Mouse (Mus musculus) brain, embryonic 14.5 days (tissue): Measurements from ENCODE around the gene Tenm4.

Experiments used
- CTCF ChIP-seq: fragments of 200-500 bp; IDR thresholded peaks from 2 replicates; pipeline ENCODE4 v1.5.1; 2012; ENCODE audit warnings: inconsistent platforms, mild to moderate bottlenecking, moderate library complexity, borderline replicate concordance; ENCODE audit not compliant: insufficient read depth, insufficient read length; ENCODE audit errors: extremely low read depth
- POLR2A ChIP-seq: fragments of 200-500 bp; IDR thresholded peaks from 2 replicates; pipeline ENCODE4 v1.6.1; 2012; ENCODE audit warnings: mild to moderate bottlenecking, inconsistent platforms, borderline replicate concordance; ENCODE audit not compliant: poor library complexity, insufficient read depth, insufficient read length, severe bottlenecking; ENCODE audit errors: extremely low read depth

DNA sequence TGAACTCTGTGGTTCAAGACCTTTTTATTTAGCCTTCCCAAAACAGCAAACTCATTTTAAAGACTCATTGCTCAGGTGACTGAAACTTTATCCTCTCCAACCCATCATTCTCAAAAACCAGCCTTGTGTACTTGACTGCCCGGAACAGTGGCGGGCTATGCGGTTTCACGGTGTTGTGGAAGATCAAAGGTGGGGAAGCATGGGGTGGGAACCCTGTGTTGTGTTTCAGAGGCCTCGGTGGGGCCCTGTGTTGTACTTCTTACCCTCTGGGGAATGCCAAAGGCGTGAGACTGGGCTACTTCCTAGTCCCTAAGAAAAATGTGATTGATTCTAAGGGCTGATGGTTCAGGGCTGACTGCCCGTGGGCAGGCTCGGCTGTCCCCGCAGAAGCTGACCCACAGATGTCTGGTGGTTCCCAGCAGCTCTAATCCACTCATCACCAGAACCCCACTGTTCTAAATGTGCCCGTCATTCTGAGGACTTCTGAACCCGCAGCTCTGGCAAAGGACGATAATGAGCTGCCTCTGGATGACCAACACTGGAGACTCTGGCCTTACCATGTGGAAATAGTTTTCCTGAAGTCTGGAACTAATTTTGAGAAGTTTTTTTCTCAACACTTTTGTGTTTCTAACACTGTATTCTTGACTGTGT is 739.4 kb downstream of the Tenm4 start:
- TF ChIP-seq CTCF (no peak), POLR2A (no peak)
